Mouse (Mus musculus): Measurements from ENCODE around the gene Ssh2.

The Ssh2 gene

DNA sequence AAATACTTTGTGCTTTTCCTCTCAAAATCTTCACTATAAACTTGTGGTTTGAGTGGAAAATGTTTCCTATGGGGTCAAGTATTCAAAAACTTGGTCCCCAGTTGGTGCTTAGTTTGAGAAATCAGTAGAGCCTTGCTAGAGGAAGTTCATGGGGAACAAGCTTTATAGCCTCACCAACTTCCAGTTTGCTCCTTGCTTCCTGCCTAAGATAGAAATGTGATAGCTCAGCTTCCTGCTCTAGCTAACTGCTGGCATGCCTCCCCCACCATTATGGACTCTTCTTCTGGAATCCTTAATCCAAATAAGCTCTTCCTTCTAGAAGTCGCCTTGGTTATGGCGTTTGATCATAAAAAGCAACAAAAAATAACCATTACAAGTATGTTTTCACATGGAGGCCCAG is 190.2 kb downstream of the Ssh2 start:
- no peak for DNase-seq (ENCODE audit: low spot score in 2 of 2)

DNA sequence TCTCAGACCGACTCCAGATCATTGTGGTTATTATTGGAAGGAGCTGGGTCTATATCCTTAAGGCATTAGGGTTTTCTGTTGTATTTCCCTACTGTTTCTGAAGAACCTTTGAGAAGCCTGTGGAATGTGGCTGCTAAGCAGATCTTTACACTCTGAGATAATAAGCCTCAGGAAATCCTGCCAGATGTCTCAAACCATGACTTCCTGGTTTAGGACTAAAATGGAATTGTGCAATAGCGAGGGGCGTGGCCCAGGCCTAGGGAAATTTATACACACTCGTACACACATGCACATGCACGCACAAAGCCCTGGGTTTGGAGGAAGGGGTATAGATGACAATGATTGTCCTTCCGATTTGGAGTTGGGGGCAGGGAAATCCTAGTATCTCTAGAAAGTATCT is 193.8 kb downstream of the Ssh2 start:
- peak; percentile 82 to 83 for DNase-seq (ENCODE audit: low spot score in 2 of 2)

DNA sequence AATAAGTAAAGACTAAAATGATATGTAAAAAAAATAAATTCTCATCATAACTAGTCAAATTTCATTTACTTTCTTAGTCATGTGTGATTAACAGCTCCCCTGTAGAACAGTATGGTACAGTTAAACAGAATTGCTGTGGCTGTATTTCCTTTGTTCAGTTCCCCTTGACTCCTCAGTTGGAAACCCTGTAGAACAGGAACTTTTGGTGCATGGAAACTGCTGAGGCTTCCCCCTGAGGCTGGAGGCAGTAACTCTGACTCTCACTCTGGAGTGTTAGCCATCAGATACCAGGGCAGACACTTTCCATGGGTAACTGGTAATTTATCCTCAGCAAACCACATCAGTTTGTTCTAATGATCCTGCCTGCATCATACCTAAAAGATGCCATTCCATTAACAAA is 195.2 kb downstream of the Ssh2 start:
- DNase-seq (ENCODE audit: low spot score in 2 of 2): no peak

DNA sequence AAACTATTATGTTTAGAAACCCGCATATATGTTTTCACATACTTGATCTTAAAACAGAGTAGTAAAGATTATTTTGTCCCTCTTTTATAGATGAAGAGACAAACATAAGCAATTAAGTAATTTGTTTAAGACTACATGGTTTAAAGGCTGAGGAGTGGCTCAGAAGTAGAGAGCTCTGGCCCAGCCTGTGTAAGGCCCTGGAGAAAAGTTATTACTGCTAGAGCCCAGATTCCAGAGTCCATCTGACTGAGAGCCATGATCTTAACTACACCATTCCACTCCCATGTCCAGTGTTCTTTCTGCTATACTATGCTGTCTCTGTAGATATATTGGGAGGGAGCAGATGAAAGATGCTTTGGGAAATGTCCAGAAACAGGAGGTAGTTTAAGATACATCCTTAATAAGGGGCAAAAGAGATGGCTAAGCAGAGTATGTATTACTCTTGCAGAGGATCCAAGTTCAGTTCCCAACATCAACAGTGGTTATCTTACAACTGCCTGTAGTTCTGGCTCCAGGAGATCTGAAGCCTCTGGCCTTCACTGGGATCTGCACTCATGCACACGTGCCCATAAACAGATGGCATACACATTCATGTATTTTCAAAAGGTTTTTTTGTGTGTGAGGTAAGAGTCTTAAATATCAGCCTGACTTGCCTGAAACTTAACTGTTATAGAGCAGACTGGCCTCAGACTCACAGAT is 198.2 kb downstream of the Ssh2 start:
- no peak for DNase-seq (ENCODE audit: low spot score in 2 of 2)

DNA sequence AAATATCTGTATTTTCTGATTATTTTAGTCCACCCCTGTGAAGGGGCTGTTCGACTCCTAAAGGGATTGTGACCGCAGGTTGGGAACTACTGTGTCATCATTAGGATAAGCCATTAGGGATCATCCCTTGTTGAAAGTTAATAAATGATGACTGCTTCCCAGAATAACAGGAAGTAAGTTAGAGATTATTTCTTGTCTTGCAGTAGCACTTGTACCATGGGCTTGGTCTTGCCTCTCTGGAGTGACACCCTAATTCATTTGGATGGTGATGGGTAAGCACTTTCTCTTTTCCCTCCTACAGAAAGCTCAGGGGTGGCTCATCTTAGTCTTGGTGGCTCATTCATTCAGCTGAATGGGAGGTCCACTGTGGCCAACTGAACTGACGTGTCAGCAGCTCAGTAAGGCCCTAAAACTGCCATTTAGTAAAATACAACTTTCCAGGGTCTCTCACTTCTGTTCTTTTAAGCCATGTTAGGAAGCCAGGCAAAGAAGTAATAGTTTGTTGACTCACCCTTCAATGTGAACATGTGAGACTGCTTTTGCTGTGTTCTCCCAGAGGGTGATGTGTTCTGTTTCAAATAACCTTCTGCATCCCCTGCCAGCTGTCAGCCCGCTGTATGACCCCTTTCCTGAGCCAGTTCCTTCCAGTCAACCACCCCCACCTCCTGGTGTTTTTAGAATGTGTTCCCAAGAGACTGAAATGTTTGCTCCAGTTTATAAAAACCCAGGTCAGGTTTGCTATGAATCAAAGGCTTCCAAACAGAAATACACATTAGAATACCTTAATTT is 200.3 kb downstream of the Ssh2 start:
- peak; percentile 76 for DNase-seq (ENCODE audit: low spot score in 2 of 2)

DNA sequence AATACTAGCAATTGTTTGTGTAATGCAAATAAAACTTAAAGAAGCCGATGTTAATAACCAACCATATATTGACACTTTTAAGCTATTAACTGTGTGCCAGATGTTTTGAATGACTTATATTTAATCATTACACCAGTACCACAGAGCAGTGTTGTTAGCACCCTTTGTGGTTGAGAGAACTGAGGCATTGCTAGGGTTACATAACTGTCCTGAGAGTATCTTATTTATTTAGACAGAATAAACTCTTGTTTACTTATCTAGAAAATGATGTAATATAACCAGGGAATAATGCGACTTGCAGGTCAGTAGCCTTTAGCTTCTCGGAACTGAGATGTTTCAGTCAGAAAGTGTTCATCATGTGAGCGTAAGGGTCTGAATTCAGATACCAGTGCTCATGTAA is 201.9 kb downstream of the Ssh2 start:
- no peak for DNase-seq (ENCODE audit: low spot score in 2 of 2)

DNA sequence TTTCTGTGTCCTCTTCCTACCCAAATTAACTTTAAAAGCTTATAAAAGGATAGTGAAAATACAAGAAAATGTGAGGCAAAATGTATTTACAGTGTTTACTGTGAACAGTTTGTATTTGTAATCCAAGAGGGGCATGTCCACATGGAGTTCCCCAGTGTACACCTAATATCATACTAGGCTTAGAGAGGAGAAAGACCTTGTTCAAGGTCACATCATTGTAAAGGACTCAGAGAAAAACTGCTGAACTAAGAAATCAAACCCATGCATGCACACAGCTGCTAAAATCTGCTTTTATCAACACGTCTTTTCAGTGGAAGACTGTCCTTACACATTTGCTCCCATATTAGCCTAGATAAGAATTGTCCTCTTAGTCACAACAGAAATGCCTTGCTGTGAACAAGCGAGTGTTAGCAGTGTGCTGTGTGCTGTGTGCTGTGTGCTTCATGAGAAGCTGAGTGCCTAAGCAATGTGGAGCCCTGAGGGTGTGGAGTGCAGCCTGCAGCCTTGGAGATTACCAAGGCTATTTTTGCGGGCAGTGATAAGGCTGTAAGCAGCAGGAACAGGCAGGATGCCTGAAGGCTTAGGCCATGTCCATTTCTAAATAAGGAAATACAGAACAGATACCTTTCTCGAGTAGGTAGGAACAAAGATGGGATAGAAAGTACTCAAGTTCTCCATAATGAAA is 207.2 kb downstream of the Ssh2 start:
- DNase-seq (ENCODE audit: low spot score in 2 of 2): peak; percentile 63 to 75

DNA sequence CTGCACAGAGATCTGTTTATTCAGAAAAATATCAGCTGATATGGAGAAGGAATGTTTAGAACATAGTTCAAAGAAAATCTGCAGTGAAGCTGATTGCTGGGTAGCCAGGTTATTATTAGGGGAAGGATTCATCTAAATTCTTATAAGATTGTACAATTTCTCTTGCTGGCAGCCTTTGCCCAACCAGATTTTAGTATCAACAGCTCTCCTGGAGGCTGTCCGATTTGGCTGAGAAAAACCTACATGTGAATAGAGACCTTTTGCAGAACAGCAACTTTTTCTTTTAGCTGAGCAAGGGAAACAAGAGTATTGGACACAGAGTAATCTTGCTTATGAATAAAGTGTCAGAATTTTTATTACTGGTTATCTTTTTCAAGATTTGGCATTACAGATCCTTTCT is 212.4 kb downstream of the Ssh2 start:
- DNase-seq (ENCODE audit: low spot score in 2 of 2): no peak

DNA sequence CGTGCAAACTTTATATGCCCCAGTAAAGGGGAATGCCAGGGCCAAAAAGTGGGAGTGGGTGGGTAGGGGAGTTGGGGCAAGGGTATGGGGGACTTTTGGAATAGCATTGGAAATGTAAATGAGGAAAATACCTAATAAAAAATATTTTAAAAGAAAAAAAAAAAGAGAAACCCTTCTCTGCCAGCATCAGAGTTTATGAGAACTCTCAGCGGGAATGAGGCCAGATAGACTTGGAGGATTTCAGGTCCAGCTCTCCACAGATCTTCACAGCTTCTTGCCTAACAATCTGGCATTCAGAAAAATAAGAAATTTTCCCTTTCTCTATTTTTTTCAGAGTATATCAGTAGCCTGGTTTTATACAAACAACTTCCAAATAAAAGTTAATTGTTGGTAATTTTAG is 220.9 kb downstream of the Ssh2 start:
- DNase-seq (ENCODE audit: low spot score in 2 of 2): no peak

DNA sequence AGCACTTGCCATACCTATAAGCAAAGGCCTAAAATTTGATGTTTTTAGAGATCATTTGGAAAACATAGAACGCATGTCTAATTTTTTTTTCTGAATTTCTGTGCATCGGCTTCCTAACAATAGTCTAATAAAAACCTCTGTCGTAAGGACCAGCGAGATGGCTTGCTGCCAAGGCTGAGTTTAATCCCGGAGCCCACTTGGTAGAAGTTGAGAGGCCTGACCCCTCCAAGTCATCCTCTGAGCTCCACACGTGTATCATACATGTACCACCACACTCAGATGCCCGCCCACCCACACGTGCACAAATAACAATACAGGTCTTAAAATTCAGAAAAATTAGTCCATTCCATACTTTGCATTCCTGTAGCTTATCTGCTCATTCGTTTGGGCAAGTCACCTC is 224.0 kb downstream of the Ssh2 start:
- DNase-seq (ENCODE audit: low spot score in 2 of 2): no peak

DNA sequence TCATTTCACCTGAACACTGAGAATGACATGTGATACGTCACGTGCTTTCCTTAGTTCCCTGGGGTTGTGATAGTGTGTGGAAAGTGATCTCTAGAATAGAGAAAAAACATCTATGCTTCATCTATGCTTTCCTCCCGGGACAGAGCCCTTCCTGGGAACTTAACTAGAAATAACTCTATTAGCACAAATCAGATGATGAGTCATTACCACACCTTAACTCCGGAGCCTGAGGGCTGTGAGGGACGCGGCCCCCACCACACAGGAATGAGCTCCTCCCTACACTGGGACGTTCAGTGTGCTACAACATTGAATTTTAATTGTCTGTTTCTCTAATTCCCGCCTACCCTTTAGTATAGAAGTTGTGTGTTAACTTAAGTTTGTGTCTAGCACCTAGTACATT is 224.9 kb downstream of the Ssh2 start:
- no peak for DNase-seq (ENCODE audit: low spot score in 2 of 2)

DNA sequence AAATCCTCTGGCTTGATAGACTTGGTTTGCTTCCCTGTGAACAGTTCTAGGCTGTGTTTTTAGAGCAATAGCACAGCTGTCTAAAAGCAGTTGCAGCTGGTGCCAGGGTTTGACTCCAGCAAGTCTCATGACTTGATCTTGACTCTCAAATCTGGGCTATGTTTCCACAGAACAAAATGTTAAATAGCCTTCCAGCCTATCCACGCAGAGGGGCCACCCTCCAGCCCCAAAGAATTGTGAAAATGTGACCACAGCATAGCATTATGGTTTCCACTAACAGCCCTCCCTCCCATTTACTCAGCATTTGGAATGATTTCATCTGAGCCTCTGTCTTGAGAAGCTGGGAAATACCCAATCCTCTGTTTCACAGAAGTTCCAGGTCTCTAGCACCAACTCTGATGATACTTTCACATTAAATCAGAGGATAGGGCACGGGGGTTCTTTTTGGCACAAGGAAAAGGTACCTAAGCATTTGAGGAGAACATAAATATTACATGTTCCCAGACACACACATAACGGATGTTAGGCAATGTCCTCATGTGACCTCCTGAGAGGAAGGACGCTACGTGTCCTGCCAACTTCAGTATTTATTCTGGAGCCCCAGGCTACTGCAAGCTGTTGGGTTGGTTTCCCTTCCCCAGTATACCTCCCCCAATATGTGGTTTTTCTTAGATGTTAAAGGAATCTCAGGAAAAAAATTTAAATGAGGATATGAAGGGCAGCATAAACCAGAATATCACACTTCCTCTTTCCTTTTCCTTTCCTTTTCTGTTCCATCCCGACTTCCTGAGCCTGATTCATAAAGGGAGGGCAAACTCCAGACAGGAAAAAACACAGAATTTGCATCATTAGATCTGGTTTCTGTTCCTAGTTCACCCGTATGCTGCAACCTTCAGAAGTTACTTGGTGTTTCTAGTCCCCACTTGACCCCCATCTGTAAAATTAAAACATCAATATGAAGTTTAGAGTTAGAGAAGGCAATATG is 226.4 kb downstream of the Ssh2 start:
- peak; percentile 89 to 90 for DNase-seq (ENCODE audit: low spot score in 2 of 2)

DNA sequence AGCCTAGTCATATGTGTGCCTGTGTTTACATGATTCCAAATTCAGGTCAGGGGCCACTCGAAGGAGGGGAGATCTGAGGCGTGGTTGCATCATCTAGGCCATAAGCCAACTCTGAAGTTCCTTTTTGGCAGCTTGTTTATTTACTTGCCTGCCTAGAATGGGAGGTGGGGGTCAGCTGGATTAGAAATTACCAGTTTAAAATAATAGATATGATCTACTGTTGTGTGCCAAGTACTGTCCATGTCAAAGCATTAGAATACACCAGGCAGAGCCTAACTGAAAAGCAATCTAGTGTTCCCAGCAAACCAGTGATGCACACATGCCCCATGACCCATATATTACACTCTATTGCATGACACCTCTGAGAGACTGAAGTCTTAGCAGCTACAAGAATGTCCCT is 228.9 kb downstream of the Ssh2 start:
- peak; percentile 84 to 87 for DNase-seq (ENCODE audit: low spot score in 2 of 2)

DNA sequence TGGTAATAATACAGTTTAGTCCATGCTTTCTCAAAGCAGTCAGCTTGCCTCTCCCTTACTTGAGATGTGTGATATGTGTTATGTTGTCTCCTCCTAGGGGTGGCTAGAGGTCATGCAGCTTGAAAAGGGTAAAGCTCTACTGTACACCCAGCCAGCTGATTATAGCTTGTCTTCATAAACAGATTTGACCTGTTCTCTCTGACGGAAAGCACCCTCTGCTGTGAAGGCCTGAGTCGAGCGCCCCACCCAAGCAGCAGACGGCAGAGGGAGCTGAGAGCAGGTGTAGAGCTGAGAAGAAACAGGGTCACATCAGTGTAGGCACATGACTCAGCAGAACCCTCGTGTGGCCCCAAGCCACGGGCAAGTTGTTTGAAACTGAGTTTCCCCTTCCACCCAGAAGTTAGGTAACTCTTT is 230.5 kb downstream of the Ssh2 start:
- peak; percentile 84 to 87 for DNase-seq (ENCODE audit: low spot score in 2 of 2)

DNA sequence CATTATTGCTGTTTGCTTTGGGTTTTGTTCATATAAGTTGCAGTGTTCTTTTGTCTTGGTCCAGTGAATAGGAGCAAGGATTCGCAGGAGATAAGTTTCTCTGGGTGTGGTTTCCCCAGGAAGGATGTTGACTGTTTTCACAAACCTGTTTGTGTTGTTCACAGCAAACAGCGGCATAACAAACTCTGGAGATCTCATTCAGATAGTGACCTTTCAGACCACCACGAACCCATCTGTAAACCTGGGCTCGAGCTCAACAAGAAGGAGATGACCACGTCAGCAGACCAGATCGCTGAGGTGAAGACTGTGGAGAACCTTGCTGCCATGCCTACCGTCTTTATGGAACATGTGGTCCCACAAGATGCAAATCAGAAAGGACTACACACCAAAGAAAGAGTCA is 233.1 kb downstream of the Ssh2 start:
- DNase-seq (ENCODE audit: low spot score in 2 of 2): peak in 1 of 2 experiments; percentile 73

DNA sequence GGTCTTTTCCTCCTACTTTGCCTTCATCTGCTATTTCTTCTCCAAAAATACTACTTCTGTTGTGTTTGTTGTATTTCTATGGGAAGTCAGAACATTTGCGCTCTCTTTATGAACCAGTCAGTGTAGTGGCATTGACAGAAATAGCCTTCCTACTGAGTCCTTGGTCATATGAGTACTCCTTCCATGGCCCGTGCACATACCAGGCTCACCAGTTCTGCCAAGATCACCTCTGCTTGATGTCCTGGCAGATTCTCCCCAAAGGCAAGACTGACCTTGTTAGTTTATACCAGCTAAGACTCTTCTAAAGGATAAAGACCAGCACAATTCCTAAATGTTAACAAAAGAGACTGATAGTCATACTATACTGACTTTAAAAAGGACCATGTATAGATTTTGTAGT is 235.6 kb downstream of the Ssh2 start:
- no peak for DNase-seq (ENCODE audit: low spot score in 2 of 2)

DNA sequence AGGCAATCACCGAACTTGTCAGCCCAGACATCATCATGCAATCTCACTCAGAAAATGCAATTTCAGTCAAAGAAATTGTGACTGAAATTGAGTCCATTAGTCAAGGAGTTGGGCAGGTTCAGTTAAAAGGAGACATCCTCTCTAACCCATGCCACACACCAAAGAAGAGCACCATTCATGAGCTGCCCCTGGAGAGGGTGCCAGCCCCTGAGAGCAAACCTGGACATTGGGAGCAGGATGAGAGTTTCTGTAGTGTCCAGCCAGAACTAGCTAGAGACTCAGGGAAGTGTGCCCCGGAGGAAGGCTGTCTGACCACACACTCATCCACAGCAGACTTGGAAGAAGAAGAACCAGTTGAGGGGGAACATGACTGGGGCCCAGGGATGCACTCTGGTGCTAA is 237.3 kb downstream of the Ssh2 start:
- no peak for DNase-seq (ENCODE audit: low spot score in 2 of 2)

DNA sequence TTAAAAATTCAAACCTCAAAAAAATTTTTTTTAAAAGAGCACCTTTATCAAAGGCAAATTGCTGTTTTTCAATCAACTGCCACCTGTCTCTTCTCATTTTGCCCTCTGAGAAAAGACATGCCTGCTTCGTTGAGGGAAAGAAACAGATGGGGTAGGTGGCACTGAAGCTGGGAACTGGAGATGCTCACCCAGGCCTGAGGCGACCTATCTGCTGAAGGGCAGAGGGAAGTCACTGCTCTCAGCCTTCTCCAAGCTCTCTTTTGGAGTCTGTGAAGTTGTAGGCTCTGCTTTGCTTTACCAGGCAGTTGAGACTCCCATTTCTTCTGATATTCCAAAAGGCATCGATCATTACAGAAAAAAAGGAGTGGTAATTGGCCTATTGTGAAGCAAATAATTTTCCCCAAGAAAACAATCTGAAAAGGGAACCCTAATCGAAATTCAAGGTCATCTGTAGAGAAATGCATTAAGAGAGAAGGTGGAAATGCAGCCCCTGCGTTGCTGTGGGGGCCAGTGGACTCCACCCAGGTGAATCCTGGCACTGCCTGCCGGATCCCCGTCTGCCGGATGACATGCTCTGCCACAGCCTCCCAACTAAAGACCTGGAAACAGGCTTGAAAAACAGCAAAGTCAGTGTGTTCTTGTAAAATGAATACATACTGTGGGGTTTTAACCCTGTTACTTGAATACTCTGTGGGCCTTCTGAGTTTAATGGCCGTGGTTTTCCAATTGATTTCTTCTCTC is 239.9 kb downstream of the Ssh2 start:
- DNase-seq (ENCODE audit: low spot score in 2 of 2): no peak

DNA sequence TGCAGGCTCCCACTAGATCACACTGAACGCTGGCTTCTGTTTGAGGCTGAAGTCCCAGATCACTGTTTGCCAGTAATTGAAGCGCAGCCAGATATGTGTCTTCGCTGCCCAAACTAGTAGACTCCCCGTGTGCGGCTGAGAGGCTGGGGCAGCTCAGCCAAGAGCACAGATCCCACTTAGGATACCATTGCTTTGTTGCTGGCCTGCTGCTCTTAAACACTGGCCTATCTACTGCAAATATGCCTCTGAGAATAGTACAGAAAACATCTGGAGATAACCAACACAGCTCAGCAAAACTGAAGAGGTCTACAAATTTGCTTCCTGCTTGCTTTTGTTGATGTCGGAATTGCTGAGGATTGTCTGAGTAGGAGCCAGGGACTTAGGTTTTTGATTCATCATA is 240.8 kb downstream of the Ssh2 start:
- peak; percentile 76 to 78 for DNase-seq (ENCODE audit: low spot score in 2 of 2)

DNA sequence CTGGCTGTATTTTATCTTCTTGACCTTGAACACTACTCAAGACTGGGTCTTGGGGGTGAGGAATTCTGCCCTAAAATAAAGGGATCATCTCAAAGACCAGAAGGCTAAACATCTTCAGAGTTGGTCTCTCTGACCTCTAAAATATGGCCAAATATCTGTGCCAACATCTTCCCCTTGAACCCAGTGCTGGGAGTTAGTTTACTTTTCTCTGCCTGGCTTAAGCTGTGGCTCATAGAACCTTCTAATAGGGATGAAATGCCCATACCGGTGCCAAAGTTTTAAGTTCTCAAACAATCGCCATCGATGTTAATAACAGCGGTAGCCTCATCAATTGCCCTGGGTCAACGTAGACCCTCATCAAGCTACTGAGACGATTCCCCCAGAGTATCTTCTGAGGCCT is 245.8 kb downstream of the Ssh2 start:
- DNase-seq (ENCODE audit: low spot score in 2 of 2): no peak
